Mouse (Mus musculus) cerebellum, adult (tissue): ENCODE data around the gene Fzd10.

Experiments
- ATAC-seq: cut with Nextera tagmentation; 2 replicates; pipeline ENCODE4 v1.9.2; 2017; ENCODE audit warnings: mild to moderate bottlenecking, moderate library complexity, mixed read lengths; ENCODE audit not compliant: insufficient number of reproducible peaks, low FRiP score, low TSS enrichment

Gene Fzd10

GRCm38 (mm10) chr5:128600072-128601021 is at the start of gene Fzd10:
Gene Fzd10 (plus strand): TSS chr5:128600844.
- ATAC-seq: no peak

GRCm38 (mm10) chr5:128551448-128551847 is 49.2 kb upstream of the Fzd10 start:
- no peak for ATAC-seq

GRCm38 (mm10) chr5:128552136-128552890 is 48.3 kb upstream of the Fzd10 start:
- no peak for ATAC-seq

GRCm38 (mm10) chr5:128558126-128558525 is 42.5 kb upstream of the Fzd10 start:
- ATAC-seq: no peak

GRCm38 (mm10) chr5:128567313-128567712 is 33.3 kb upstream of the Fzd10 start:
- no peak for ATAC-seq

GRCm38 (mm10) chr5:128568970-128569369 is 31.7 kb upstream of the Fzd10 start:
- ATAC-seq: no peak

- no peak for ATAC-seq
These were observed 30.6 kb upstream of the Fzd10 start for GRCm38 (mm10) chr5:128570091-128570490.

- no peak for ATAC-seq
These were observed 29.8 kb upstream of the Fzd10 start for GRCm38 (mm10) chr5:128570848-128571247.

GRCm38 (mm10) chr5:128571706-128572105 is 28.9 kb upstream of the Fzd10 start:
- ATAC-seq: no peak

GRCm38 (mm10) chr5:128575997-128576579 is 24.6 kb upstream of the Fzd10 start:
- no peak for ATAC-seq

GRCm38 (mm10) chr5:128579047-128579650 is 21.5 kb upstream of the Fzd10 start:
- no peak for ATAC-seq

- no peak for ATAC-seq
These were observed 19.7 kb upstream of the Fzd10 start for GRCm38 (mm10) chr5:128580931-128581330.

GRCm38 (mm10) chr5:128581516-128581921 is 19.1 kb upstream of the Fzd10 start:
- ATAC-seq: no peak

GRCm38 (mm10) chr5:128589231-128589630 is 11.4 kb upstream of the Fzd10 start:
- no peak for ATAC-seq

GRCm38 (mm10) chr5:128593446-128593845 is 7.2 kb upstream of the Fzd10 start:
- no peak for ATAC-seq

- ATAC-seq: no peak
These were observed 3.8 kb upstream of the Fzd10 start for GRCm38 (mm10) chr5:128596813-128597212.

GRCm38 (mm10) chr5:128597381-128597780 is 3.3 kb upstream of the Fzd10 start:
- ATAC-seq: no peak

- ATAC-seq: no peak
These were observed 2.4 kb upstream of the Fzd10 start for GRCm38 (mm10) chr5:128598191-128598720.

- no peak for ATAC-seq
These were observed 1.8 kb upstream of the Fzd10 start for GRCm38 (mm10) chr5:128598760-128599364.
